Mouse (Mus musculus) liver, embryonic 14.5 days (tissue): ENCODE measurements around the gene Usp33.

Experiments used
- CTCF ChIP-seq: IDR thresholded peaks from 2 replicates; pipeline ENCODE4 v1.5.1; 2016; ENCODE audit warnings: antibody characterized with exemption, low read depth, control low read depth
- EP300 ChIP-seq: IDR thresholded peaks from 2 replicates; pipeline ENCODE4 v1.6.1; 2016; ENCODE audit warnings: antibody characterized with exemption, low read depth

DNA sequence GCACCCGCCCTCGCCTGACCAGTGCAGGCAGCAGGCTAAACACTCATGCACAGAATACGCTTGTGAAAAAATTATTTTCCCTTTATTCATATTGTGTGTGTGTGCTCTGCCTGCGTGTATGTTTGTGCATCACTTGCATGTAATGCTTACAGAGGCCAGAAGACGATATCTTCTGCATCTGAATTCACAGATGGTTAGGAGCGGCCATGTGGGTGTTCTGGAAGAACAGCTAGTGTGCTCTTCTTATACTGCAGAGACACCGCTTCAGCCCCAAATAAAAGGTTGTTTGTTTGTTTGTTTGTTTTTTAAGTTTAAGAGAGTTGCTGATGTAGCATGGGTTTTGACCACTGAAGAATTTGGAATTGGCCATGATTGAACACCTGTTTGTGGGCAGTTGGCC is 59.1 kb downstream of the Usp33 start:
- no peak for TF ChIP-seq CTCF
- no peak for TF ChIP-seq EP300
